Mouse (Mus musculus): ENCODE measurements around the gene Tbkbp1.

Gene Tbkbp1

GRCm38 (mm10) chr11:97152662-97153287, 1.5 kb upstream of the Tbkbp1 start:
- DNase-seq, result no peak

DNA sequence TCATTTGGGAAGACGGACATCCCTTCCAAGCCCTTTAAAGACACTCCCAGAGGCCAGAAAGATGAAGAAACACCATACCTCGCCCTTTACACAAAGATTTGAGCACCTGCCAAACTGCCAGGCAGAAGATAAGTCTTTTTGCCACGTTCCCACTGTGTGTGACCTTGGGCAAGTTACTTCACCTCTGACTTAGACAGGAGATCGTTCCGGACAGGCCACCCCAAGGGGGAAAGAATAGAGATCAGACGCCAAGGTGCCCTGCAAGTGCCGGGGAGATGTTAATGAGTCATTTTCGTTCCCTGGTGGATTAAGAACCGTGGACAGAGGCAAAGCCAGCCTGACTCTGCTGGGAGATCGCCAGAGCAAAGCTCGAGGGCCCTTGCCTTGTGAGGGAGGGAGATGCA, 730 bp upstream of the Tbkbp1 start:
- peak; percentile 59 for DNase-seq

- DNase-seq, result peak; percentile 90
Measured at GRCm38 (mm10) chr11:97150411-97151330, 624 bp downstream of the Tbkbp1 start.

GRCm38 (mm10) chr11:97149995-97150410, 1.3 kb downstream of the Tbkbp1 start:
- DNase-seq, result peak; percentile 82

- no peak for DNase-seq
Measured at GRCm38 (mm10) chr11:97149026-97149425, 2.3 kb downstream of the Tbkbp1 start.

- DNase-seq, result no peak
Measured at GRCm38 (mm10) chr11:97148591-97148990, 2.7 kb downstream of the Tbkbp1 start.

DNA sequence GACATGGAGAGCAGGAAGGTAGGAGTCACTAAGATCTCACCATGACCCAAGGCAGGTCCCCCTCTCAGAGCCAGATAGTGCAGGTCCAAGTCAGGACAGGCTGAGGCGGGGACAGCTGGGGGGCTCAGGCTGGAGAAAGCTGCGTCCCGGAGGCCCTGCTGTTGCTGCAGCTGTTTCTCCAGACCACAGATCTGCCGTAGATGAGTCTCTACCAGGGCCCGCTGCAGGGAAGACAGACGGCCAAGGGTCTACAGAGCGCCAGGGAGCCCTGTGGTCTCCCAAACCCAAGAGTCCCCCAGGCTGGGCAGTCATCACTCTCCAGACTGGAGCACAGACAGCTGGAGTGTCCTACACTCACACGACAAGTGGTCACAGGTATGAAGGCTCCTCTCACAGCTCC, 4.0 kb downstream of the Tbkbp1 start:
- no peak for DNase-seq

GRCm38 (mm10) chr11:97146724-97147123, 4.6 kb downstream of the Tbkbp1 start:
- DNase-seq, result peak; percentile 68

DNA sequence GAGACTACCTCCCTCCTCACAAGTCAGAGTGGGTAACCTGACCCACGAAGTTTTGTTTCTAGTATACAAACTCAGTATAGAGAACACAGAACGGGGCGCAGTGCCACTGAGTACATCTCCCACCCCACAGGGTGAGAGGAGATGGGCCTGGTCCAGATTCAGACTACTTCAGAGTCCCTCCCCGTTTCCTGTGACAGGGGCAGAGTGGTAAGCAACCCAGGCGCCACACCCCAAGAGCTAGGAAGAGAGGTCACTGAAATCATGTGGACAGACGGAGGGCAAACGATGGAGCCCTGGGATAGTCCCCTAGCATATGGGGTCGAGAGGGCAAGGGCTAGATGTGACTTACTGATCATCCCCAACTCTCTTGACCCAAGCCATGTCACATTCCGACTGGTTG, 5.3 kb downstream of the Tbkbp1 start:
- DNase-seq, result no peak

DNA sequence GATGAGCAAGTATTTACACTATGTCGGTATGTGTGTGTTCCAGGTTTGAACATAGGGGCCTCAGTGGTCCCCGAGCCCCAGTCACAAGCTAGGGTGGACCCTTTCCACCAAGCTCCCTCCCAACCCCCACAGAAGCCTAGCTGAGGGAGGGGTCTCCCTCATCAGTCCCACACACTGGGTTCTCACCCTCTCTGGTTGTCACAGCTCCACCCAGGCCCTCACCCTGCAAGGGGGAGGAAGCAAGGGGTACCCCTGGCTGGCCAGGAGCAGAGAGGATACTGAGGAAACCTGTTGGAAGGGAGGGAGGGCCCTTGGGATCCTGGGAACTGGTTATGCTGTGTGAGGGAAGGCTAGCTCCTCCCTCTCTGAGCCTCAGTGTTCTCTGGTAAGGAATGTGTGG, 6.0 kb downstream of the Tbkbp1 start:
- no peak for DNase-seq

DNA sequence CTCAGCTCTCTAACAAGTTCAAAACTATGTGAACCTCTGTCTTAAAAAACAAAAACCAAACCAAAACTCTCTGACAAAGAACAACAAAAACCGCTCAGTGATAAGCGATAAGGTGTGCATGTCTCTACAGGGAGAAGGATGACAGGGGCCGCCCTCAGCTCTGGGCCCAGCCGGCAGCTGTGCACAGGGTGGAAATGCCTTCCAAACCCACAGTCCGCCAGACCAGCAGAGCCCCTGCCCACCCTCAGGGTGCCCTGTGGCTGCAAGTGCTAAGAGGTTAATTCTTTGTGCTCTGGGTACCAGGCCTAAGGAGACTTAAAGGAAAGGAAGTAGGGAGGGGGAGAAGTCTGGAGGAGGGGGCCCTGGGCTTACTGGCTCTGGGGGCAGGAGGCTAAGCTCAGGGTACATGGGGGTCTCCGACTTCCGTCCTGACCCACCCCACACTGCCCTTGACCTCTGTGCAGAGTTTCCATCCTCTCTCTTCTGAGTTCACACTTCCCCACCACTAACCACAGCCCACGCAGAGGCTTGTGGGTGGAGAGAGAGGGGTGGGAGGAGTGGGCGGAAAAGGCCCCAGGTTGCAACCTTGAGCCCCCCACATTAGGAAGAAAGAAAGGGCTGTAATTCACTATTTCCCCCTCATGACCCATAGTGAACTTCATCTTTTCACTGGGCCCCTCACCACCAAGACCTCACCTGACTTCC, 7.9 kb downstream of the Tbkbp1 start:
- no peak for DNase-seq

DNA sequence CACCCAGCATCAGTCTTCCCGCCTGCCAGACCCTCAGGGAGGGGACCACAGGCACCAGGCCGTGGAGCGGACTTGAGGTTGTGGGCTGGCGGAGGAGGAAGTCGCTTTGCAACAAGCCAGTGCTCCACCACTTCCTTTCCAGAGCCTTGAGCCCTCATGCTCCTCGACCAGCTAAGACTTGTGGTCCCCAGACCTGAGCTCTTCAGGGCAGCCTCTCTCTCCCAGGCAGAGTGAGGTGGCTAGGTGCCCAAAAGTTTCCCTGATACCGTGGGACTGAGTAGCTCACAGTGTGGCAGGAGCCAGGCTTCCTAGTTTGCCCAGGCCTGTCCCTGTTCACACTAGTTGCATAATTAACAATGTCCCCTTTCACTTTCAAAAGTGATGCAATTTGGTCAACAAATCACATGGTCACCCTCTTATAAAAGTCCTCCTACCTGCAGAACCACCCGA, 9.1 kb downstream of the Tbkbp1 start:
- DNase-seq, result no peak

DNA sequence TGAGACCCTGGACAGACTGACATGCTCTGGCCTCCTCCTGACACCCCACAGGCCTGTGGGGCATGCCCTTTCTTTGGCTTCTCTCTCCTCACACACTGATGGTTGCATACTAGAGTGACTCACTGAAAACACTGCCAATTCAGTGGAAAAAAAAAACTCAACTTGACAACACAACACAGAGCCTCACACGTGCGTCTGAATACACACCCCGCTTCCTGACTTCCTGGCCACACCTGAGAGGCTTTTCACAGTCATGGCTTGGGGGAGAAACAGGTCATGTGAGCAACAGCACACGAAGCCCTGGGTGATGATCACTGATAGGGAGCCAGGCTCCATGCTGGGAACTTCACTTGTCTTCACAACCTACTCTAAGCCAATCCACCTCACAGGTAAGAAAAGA, 10.5 kb downstream of the Tbkbp1 start:
- DNase-seq, result no peak

GRCm38 (mm10) chr11:97139256-97139655, 12.0 kb downstream of the Tbkbp1 start:
- no peak for DNase-seq

- DNase-seq, result peak; percentile 51
Measured at GRCm38 (mm10) chr11:97138554-97139226, 12.6 kb downstream of the Tbkbp1 start.

GRCm38 (mm10) chr11:97133270-97133669, 18.0 kb downstream of the Tbkbp1 start:
- no peak for DNase-seq

DNA sequence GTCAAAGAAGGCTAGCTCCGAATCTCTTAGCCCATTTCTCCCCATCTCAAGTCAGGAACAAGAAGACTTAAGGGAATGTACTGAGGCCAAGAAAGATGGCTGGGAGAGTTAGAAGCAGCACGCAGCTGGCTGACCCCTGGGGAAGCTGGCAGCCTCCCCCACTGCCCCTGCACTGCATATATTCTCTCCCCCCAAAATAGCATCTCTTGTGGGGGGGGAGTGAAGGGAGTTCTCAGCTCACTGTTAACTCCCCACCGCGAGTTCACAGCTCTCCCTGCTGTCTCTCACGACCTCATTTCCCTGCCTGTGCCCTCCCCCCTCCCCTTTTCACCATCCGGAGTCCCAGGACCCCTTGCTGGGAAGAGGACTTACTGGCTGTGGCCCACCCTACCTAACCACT, 19.1 kb downstream of the Tbkbp1 start:
- no peak for DNase-seq

- DNase-seq, result no peak
Measured at GRCm38 (mm10) chr11:97131683-97132082, 19.6 kb downstream of the Tbkbp1 start.

GRCm38 (mm10) chr11:97130318-97130717, 21.0 kb downstream of the Tbkbp1 start:
- no peak for DNase-seq

- no peak for DNase-seq
Measured at GRCm38 (mm10) chr11:97128956-97129355, 22.3 kb downstream of the Tbkbp1 start.

GRCm38 (mm10) chr11:97127470-97128223, 23.6 kb downstream of the Tbkbp1 start:
- DNase-seq, result no peak

Measured in cerebellum, adult 11-12 months (tissue).